8 mouse cellular contexts compared by ENCODE assay signal in genomic region chr4:123684260-123684659, GRCm38 (mm10). TPM values are rescaled to one million over a fixed set of nuclear protein-coding genes. Genes with fewer than 3 reads are reported as not detected.
DNase-seq lines count a peak whose midpoint lies in the region; ATAC-seq and TF ChIP-seq lines count a peak whose summit lies in the region.

Gene Macf1, minus strand, starts transcription at chr4:123684360.

- 82% methylated on average over 3 of the region's 3 CpGs for WGBS in limb, embryonic 11.5 days
- 80% methylated on average over 3 of the region's 3 CpGs for WGBS in small intestine, adult 2 months

- peaks cover 9% of the 10 kb centered on the region for H3K27me3 ChIP-seq in limb, embryonic 11.5 days (ENCODE audit: control insufficient read depth, insufficient read depth, low read length)
- peaks cover 19% of the 10 kb centered on the region for H3K27me3 ChIP-seq in small intestine, adult 2 months (ENCODE audit: control insufficient read depth, insufficient read depth, low read length)

- TF ChIP-seq POLR2A in small intestine, adult 2 months (IDR thresholded peaks at IDR 0.05; ENCODE audit: low read depth, low read length): no peak

- peaks cover 8% of the 10 kb centered on the region for H3K4me1 ChIP-seq in limb, embryonic 11.5 days (ENCODE audit: control insufficient read depth, insufficient read depth, low read length)
- peaks cover 9% of the 10 kb centered on the region; the same call in 1 of the 2 replicates for H3K4me1 ChIP-seq in small intestine, adult 2 months (ENCODE audit: control insufficient read depth, insufficient read depth, insufficient read length, low read length)

- no peak for TF ChIP-seq CTCF in small intestine, adult 2 months (IDR thresholded peaks at IDR 0.05; ENCODE audit: extremely low read depth, insufficient read length, insufficient replicate concordance, low read depth, low read length)

- intact Hi-C loops in heart, postnatal 14 days (cut with DNase I): no loop called here

- H3K27ac ChIP-seq in limb, embryonic 11.5 days (replicated peaks; ENCODE audit: low read depth, low read length): no peak within 1 kb of the TSS
- H3K27ac ChIP-seq in small intestine, adult 2 months (ENCODE audit: insufficient read depth, low read depth, low read length): no peak within 1 kb of the TSS

- no peak within 1 kb of the TSS for H3K4me3 ChIP-seq in limb, embryonic 11.5 days (ENCODE audit: low read depth, low read length)
- H3K4me3 ChIP-seq in small intestine, adult 2 months (ENCODE audit: low read depth, low read length): no peak within 1 kb of the TSS

- no peak for DNase-seq in thymus, postnatal 0 days (ENCODE audit: low spot score)
- no peak for DNase-seq in thymus, postnatal 4 days
- no peak for DNase-seq in heart, postnatal 14 days
- no peak for DNase-seq in limb, embryonic 11.5 days (ENCODE audit: low spot score)
- DNase-seq in frontal cortex, postnatal 36 days (ENCODE audit: low spot score in 2 of 2): no peak
- no peak for DNase-seq in cerebellum, postnatal 4 days (ENCODE audit: low spot score in 2 of 2)

- no peak within 1 kb of the TSS for H3K4me2 ChIP-seq in limb, embryonic 11.5 days (ENCODE audit: low read depth, severe bottlenecking)

- H3K36me3 ChIP-seq in limb, embryonic 11.5 days (ENCODE audit: control insufficient read depth, insufficient read depth, low read length): no peaks in the 10 kb centered on the region
- H3K36me3 ChIP-seq in small intestine, adult 2 months (ENCODE audit: control insufficient read depth, insufficient read depth, low read length): no peaks in the 10 kb centered on the region

- no peaks in the 10 kb centered on the region for H3K9me3 ChIP-seq in limb, embryonic 11.5 days (ENCODE audit: control insufficient read depth, low read length)

- ATAC-seq in erythroblast, adult 5-6 weeks (replicated peaks; ENCODE audit: low FRiP score, poor library complexity, severe bottlenecking): no peak
- ATAC-seq in limb, embryonic 11.5 days (ENCODE audit: insufficient number of reproducible peaks, low FRiP score, low TSS enrichment, low read depth): no peak

- no peak within 1 kb of the TSS for H3K9ac ChIP-seq in limb, embryonic 11.5 days (ENCODE audit: low read length)

RNA-seq across cellular contexts. Expression of gene Macf1, which starts in this region (rescaled TPM):
- 32.8 and 37.1 TPM in 2 replicates for polyA plus RNA-seq in thymus, postnatal 0 days (2015; fragmentation: Nextera tagmentation; extraction: Ambion mirVana)
- total RNA-seq in erythroblast, adult 5-6 weeks (2015; ENCODE audit: low replicate concordance): 48.5 and 52.5 TPM in 2 replicates
- 65.5 and 81.0 TPM in 2 replicates for total RNA-seq in erythroblast, adult 5-6 weeks (2017; ENCODE audit: low replicate concordance)
- total RNA-seq in heart, postnatal 14 days (2021): 100 to 1,000 TPM; 271 to 291 TPM
- 71.0 and 77.0 TPM in 2 replicates for polyA plus RNA-seq in limb, embryonic 11.5 days (2014; fragmentation: Nextera tagmentation; extraction: Ambion mirVana)
- polyA plus RNA-seq in small intestine, adult 2 months (2012; rRNA removed): 14.9 and 22.3 TPM in 2 replicates
